Mouse (Mus musculus) granulocyte monocyte progenitor cell, adult 5-6 weeks (primary cell): Measurements from ENCODE around the gene Tcf7l1. TPM values are rescaled to one million over a fixed set of nuclear protein-coding genes. Genes with fewer than 3 reads are reported as not detected.
A peak's percentile ranks its signal among the peaks of the same experiment; 100 is the strongest.

Experiments
- ATAC-seq: replicated peaks from 2 replicates; pipeline ENCODE4 v1.8.0; 2016; ENCODE audit warnings: mild to moderate bottlenecking, moderate TSS enrichment, inconsistent platforms; ENCODE audit not compliant: poor library complexity, severe bottlenecking
- total RNA-seq, 2 experiments: library from RNA; stranded (forward) in 1 of 2; stranded (reverse) in 1 of 2; fragments of 200-712, 200-1000 nt in 1 of 2; fragments of >200 nt in 1 of 2; fragmentation: Nextera tagmentation in 1 of 2; gene quantifications; 2 replicates each; pipeline ENCODE4 v1.2.3; 2014 to 2017

The Tcf7l1 gene
- total RNA-seq, 2 experiments from 2014 or later = not detected

DNA sequence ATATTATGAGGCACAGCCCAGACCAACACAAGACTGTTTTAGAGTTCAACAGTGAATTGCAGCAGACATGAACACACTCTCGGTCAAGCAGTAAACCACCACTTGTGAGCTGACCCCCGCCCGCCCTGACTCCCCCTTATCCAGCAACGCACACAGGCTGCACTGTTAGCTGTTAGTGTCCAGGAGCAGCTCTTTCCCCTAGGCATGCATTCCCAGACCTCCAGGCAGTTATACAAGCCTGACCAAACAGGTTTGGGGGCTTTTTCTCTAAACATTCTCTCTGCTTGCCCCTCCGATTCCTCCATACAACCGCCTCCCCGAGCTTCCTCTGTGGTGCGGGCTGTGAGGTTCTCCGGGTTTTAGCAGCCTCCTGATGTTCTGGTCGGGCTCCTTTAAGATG is 112.0 kb downstream of the Tcf7l1 start:
- ATAC-seq = no peak

GRCm38 (mm10) chr6:72676376-72676775 is 112.7 kb downstream of the Tcf7l1 start:
- no peak for ATAC-seq

- ATAC-seq = no peak
These were observed 115.3 kb downstream of the Tcf7l1 start for GRCm38 (mm10) chr6:72673751-72674150.

GRCm38 (mm10) chr6:72671129-72671528 is 117.9 kb downstream of the Tcf7l1 start:
- no peak for ATAC-seq

DNA sequence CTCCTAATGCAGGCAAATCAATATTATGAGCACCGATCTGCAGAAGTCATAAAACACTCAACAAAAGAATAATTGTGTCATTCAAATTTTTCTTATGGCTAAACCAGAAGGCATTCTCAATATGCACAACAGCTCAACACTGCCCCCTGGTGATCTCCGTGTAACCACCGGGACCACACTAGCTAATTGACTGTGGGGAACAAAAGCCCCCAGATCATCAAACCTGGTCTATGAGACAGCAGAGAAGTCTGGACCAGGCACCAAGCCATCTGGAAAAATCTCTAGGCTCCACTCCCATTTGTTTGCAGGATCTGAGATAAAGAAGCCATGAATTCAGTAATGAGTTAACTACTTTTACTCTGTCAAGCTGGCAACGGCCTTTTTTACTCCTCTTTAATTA is 122.0 kb downstream of the Tcf7l1 start:
- ATAC-seq = peak; percentile 64

GRCm38 (mm10) chr6:72664290-72664689 is 124.8 kb downstream of the Tcf7l1 start:
- ATAC-seq = no peak

- ATAC-seq = no peak
These were observed 126.1 kb downstream of the Tcf7l1 start for GRCm38 (mm10) chr6:72663000-72663399.

DNA sequence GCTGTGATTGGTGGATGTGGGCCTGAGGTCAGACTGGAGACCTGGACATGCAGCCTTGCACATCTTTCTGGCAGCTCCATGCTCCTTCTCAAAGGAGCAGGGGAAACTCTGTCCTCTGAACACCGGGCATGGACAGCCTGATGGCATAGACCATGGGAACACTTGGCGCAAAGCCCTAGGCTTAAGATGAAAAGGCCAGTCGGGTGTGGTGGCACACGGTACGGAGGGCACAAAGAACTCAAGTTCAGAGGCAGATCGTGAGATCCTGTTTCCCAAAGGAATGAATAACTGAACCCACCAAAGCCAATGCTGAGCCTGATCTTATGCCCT is 128.7 kb downstream of the Tcf7l1 start:
- ATAC-seq = no peak

DNA sequence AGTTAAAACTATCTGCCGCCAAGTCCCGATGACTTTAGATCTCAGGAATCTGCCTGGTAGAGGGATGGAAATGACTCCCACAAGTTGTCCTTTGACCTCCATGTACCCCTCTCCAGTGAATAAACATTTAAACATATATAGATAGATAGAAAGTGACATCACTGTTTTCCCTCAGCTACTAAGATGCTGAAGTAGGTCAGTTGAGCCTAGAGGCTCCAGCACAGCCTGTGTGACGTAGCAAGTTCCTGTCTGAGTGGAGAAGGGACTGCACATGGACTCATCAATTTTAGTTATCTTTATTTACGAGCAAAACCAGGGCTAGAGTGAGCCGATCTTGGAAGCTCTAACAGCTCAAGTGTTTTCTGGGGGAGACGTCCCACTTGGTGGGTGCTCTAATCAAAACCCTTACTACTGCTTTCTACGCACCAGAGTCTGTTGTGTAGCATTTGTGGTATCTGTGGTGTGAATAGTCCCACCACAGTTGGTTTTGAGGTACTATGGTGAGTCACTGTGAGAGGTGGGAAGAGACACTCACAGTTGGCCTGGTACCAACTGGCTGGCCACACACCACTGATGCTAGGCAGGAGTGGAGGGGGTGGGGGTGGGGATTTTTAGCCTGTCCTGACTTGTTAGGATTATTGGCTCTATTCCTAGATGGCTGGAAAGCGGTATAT is 129.2 kb downstream of the Tcf7l1 start:
- ATAC-seq = peak; percentile 78

DNA sequence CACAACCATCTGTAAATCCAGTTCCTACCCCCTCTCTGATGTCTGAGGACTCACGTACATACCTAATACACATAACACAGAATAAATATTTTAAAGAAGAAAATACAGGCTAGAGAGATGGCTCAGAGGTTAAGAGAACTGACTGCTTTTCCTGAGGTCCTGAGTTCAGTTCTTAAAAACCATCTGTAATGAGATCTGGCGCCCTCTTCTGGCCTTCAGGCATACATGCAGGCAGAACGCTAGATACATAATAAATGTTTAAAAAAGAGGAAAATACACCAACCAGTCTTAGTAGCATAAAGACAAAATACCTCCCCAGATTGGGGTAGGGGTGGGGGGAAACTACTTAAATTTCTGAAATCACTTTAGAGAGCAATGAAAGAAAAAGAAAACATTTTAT is 131.0 kb downstream of the Tcf7l1 start:
- no peak for ATAC-seq

DNA sequence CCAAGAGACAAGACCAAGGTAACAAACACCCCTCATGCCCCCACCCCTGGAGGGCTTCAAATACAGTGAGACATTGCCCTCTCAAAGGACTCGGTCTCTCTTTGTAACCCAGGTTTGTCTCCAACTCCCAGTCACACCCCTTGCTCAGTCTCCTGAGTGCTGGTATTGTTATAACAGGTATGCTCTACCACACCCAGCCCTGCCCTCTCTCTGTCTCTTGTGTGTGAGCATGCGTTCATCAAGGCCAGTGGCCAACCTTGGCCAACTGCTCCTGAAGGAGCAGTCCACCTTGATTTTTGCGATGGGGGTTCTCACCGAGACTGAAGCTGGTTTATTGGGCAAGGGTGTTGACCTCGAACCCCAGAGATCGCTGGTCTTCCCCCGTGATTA is 133.0 kb downstream of the Tcf7l1 start:
- ATAC-seq = no peak

GRCm38 (mm10) chr6:72655309-72656052 is 133.6 kb downstream of the Tcf7l1 start:
- ATAC-seq = no peak

GRCm38 (mm10) chr6:72654355-72654754 is 134.7 kb downstream of the Tcf7l1 start:
- ATAC-seq = no peak

DNA sequence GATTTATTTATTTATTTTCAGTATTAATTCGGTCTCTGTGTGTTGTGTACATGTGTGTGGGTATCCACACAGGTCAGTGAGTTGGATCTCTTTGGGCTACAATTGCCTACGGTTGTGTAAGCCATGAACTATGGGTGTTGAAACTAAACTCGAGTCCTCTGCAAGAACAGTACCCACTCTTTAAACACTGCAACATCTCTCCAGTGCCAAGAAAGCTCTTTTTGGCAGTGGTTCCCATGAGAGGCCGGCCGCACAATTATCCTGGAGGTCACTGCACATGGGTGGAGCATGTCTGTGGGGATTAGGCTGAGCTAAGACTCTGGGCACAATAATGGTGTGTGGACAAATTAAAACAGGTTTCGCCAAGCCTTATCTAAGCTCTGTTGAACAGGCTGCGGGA is 135.6 kb downstream of the Tcf7l1 start:
- ATAC-seq = no peak

DNA sequence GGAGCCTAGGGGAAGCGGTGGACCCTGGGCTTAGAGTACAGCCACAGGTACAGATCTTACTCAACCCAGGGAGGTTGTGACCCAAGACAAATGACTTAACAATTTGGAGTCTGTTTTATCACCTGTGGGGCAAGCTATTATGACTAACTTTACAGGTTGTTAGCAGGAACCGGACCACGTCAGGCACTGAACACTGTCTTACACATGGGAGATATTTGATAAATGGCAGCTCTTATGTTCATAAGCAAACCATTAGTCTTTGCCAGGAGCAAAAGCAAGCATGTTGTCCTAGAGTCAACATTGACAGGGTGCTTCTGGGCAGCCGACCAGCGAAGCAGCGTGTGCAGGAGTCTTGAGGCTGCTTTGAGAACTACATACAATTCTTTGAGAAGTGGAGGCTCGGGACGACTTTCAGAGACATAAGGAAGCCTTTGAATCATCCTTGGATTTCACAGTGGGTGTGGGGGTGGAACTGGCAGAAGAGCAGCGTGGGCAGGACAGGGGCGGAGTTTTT is 138.7 kb downstream of the Tcf7l1 start:
- ATAC-seq = no peak

DNA sequence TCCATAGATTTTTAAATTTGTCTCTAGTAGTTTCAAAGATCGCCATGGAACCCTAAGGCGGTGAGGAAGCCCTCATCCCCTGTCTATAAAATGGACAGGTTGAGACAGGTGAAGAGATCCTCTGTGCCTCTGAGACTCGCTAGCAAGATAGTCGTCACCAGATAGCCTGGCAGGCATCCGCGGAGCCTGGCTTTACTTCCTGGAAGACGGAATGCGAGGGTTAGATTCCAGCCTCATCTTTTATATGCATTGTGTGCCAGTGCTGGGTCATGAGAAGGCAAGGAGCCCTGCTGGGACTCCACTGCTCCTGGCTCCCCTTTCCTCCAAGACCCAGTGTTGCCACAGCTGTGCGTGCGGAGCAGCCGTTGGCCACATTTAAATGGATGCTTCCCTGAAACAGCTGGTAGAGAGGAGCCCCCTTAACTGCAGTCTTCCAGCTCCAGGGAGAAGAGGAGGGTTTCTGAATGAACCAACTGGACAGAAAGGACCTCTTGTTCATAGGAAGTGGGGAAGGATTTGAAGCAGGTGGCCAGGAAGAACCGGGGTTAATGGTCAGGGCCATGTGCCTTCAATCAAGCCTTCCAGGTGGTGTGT is 141.0 kb downstream of the Tcf7l1 start:
- no peak for ATAC-seq

GRCm38 (mm10) chr6:72647383-72647820 is 141.7 kb downstream of the Tcf7l1 start:
- ATAC-seq = peak; percentile 75

- ATAC-seq = no peak
These were observed 143.7 kb downstream of the Tcf7l1 start for GRCm38 (mm10) chr6:72645364-72645763.

GRCm38 (mm10) chr6:72644576-72644975 is 144.5 kb downstream of the Tcf7l1 start:
- ATAC-seq = no peak

DNA sequence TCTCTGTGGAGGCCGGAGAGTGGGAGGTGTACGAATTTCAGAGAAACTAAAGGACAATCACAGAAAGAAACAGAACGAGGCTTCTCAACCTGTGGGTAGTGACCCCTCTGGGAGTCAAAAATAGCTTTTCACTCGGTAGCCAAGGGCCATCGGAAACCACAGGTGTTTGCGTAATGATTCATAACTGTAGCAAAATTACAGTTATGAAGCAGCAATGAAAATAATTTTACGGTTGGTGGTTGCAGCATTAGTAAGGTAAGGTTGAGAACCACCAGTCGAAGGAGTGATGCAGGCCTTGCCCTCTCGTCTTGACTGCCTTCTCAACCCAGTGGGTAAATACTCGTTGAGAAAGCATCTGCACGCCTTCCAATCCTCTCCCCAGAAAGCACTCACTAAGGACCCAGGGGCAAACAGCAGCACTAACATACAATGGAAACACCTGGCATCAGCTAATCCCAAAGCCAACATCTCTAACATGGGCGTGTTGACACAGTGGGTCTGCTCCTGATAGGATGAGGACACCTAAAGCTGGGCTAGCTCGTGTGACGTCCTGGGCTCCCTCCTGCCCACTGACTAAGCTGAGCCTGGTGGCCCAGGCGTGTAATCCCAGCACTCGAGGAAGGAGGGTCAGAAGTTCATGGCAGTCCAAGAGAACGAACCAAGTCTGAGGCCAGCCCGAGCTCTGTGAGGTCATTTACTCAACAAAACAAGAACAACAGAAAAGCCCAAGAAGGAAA is 147.7 kb downstream of the Tcf7l1 start:
- ATAC-seq = peak; percentile 55

DNA sequence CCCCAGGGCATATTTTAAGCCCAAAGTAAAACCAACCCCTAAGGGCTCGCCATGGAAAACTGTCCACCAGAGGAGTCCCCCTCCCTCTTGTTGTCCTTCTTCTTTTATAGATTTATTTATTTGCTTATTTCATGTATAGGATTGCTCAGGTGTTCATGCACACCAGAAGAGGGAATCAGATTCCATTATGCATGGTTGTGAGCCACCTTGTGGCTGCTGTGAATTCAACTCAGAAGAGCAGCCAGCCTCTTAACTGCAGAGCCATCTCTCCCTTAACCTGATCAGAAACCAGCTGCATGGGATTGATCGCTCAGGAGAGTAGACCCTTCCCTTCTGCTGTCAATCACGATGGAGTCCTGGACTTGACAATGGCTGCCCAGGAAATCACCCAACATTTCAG is 152.1 kb downstream of the Tcf7l1 start:
- ATAC-seq = no peak
